Mouse (Mus musculus): Measurements from ENCODE around the gene Map2k2.

Map2k2 gene

GRCm38 (mm10) chr10:81094931-81095678 lies 10.6 kb upstream of the Map2k2 start:
- CTCF ChIA-PET, result interaction anchor here (1.1 kb wide), 1 partner anchor 12 kb away, joined by 4 read pairs; no protein-coding TSS in a partner anchor

- CTCF ChIA-PET, result interaction anchor here (0.7 to 1.0 kb wide), 2 partner anchors 10 to 158 kb away, joined by 3 to 4 read pairs; no protein-coding TSS in a partner anchor
Observed at GRCm38 (mm10) chr10:81106113-81106721, 502 bp downstream of the Map2k2 start.

GRCm38 (mm10) chr10:81112946-81113345 lies 7.2 kb downstream of the Map2k2 start:
- CTCF ChIA-PET, result no interaction called here

- CTCF ChIA-PET, result no interaction called here
Observed at GRCm38 (mm10) chr10:81119625-81120024, 13.9 kb downstream of the Map2k2 start.

- CTCF ChIA-PET, result interaction anchor here (0.6 kb wide), 1 partner anchor 46 kb away, joined by 3 read pairs; no protein-coding TSS in a partner anchor
Observed at GRCm38 (mm10) chr10:81120650-81121049, 14.9 kb downstream of the Map2k2 start.

- CTCF ChIA-PET, result no interaction called here
Observed at GRCm38 (mm10) chr10:81122889-81123288, 17.2 kb downstream of the Map2k2 start.

GRCm38 (mm10) chr10:81123500-81123899 lies 17.8 kb downstream of the Map2k2 start:
- CTCF ChIA-PET, result no interaction called here

GRCm38 (mm10) chr10:81134181-81134587 lies 28.5 kb downstream of the Map2k2 start:
- CTCF ChIA-PET, result interaction anchor here (0.5 kb wide), 1 partner anchor 329 kb away, joined by 3 read pairs; the partner anchor contains the start of gene Amh

GRCm38 (mm10) chr10:81134966-81135681 lies 29.4 kb downstream of the Map2k2 start, which contains the start of gene Zbtb7a:
Zbtb7a (plus strand) TSS chr10:81135220.
- CTCF ChIA-PET, result no interaction called here

GRCm38 (mm10) chr10:81135831-81136705 lies 30.4 kb downstream of the Map2k2 start:
- CTCF ChIA-PET, result no interaction called here

GRCm38 (mm10) chr10:81136706-81137231 lies 31.1 kb downstream of the Map2k2 start:
- CTCF ChIA-PET, result no interaction called here

GRCm38 (mm10) chr10:81137252-81138130 lies 31.8 kb downstream of the Map2k2 start:
- CTCF ChIA-PET, result interaction anchor here (1.3 kb wide), 1 partner anchor 25 kb away, joined by 5 read pairs; no protein-coding TSS in a partner anchor

GRCm38 (mm10) chr10:81138131-81138782 lies 32.5 kb downstream of the Map2k2 start:
- CTCF ChIA-PET, result interaction anchor here (0.6 to 1.3 kb wide), 2 partner anchors 8 to 24 kb away, joined by 5 read pairs; no protein-coding TSS in a partner anchor

- CTCF ChIA-PET, result interaction anchor here (0.6 to 1.3 kb wide), 2 partner anchors 9 to 23 kb away, joined by 5 read pairs; no protein-coding TSS in a partner anchor
Observed at GRCm38 (mm10) chr10:81138821-81139528, 33.3 kb downstream of the Map2k2 start.

GRCm38 (mm10) chr10:81139529-81139846 lies 33.8 kb downstream of the Map2k2 start:
- CTCF ChIA-PET, result interaction anchor here (0.7 kb wide), 1 partner anchor 71 kb away, joined by 4 read pairs; no protein-coding TSS in a partner anchor

- CTCF ChIA-PET, result interaction anchor here (0.7 kb wide), 1 partner anchor 72 kb away, joined by 4 read pairs; no protein-coding TSS in a partner anchor
Observed at GRCm38 (mm10) chr10:81140005-81140404, 34.3 kb downstream of the Map2k2 start.

- CTCF ChIA-PET, result no interaction called here
Observed at GRCm38 (mm10) chr10:81140717-81141454, 35.2 kb downstream of the Map2k2 start.
